Mouse (Mus musculus) kidney, postnatal 0 days (tissue): ENCODE measurements around the gene Gm21962. TPM values are rescaled to one million over a fixed set of nuclear protein-coding genes. Genes with fewer than 3 reads are reported as not detected.

Experiments used
- ATAC-seq: fragments of 200-750 bp; cut with Nextera tagmentation; replicated peaks from 2 replicates; pipeline ENCODE4 v1.8.0; 2017; ENCODE audit warnings: low read depth, moderate number of reproducible peaks, moderate TSS enrichment, moderate library complexity; ENCODE audit not compliant: low FRiP score
- DNase-seq: peaks from one replicate; pipeline ENCODE4 v3.0.0-alpha.2; 2016; ENCODE audit warnings: low spot score
- H3K27ac ChIP-seq: fragments of 300-500 bp; sonication (generic); 2 replicates; pipeline ENCODE4 v1.5.1; 2014; ENCODE audit warnings: mild to moderate bottlenecking
- H3K27me3 ChIP-seq: fragments of 300-500 bp; sonication (generic); 2 replicates; pipeline ENCODE4 v1.6.1; 2014; ENCODE audit warnings: low read length, mixed read lengths; ENCODE audit not compliant: insufficient read depth
- H3K36me3 ChIP-seq: fragments of 300-500 bp; sonication (generic); 2 replicates; pipeline ENCODE4 v1.6.1; 2014; ENCODE audit warnings: low read length, mixed read lengths; ENCODE audit not compliant: insufficient read depth
- H3K4me1 ChIP-seq: fragments of 300-500 bp; sonication (generic); replicated peaks from 2 replicates; pipeline ENCODE4 v1.6.1; 2014; ENCODE audit warnings: antibody characterized with exemption, low read length, mixed read lengths; ENCODE audit not compliant: insufficient read depth
- H3K4me2 ChIP-seq: fragments of 300-500 bp; sonication (generic); 2 replicates; pipeline ENCODE4 v1.6.1; 2014; ENCODE audit warnings: mild to moderate bottlenecking, low read length, moderate library complexity, mixed read lengths
- H3K4me3 ChIP-seq: fragments of 300-500 bp; sonication (generic); replicated peaks from 2 replicates; pipeline ENCODE4 v1.5.1; 2014; ENCODE audit warnings: low read depth, low read length
- H3K9ac ChIP-seq: fragments of 300-500 bp; sonication (generic); 2 replicates; pipeline ENCODE4 v1.6.1; 2014; ENCODE audit warnings: low read depth, low read length
- H3K9me3 ChIP-seq: fragments of 300-500 bp; sonication (generic); replicated peaks from 2 replicates; pipeline ENCODE4 v1.6.1; 2016; ENCODE audit warnings: low read length, inconsistent platforms, mixed read lengths
- CTCF ChIP-seq: IDR thresholded peaks from 2 replicates; pipeline ENCODE4 v1.5.1; 2016; ENCODE audit warnings: antibody characterized with exemption, low read depth, mild to moderate bottlenecking, moderate library complexity
- WGBS: fragments of 180-500 bp; shearing (Covaris S2); extraction: QIAGEN DNeasy Blood & Tissue Kit; methylation state at CpG from one replicate; pipeline ENCODE4 v1.1.7; 2014; 5-methylcytosine and 5-hydroxymethylcytosine counted together
- polyA plus RNA-seq: library from polyadenylated mRNA; unstranded; fragments of >200 nt; fragmentation: Nextera tagmentation; extraction: Ambion mirVana; gene quantifications from 2 replicates; pipeline ENCODE4 v1.2.1, GENCODE M21; 2015

Gene Gm21962
- polyA plus RNA-seq, 1 experiment from 2014 or later = not detected

- no peak for TF ChIP-seq CTCF
- ATAC-seq (no peak), DNase-seq (no peak)
- Histone ChIP-seq H3K4me1 (no peaks in the 10 kb centered on the region), H3K36me3 (no peaks in the 10 kb centered on the region), H3K27ac (no peak overlapping the region), H3K4me2 (no peak overlapping the region), H3K9me3 (no peaks in the 10 kb centered on the region), H3K4me3 (no peak overlapping the region), H3K9ac (no peak overlapping the region), H3K27me3 (no peaks in the 10 kb centered on the region)
- 88% methylated on average over 4 of the region's 4 CpGs for WGBS
Observed at GRCm38 (mm10) chr3:137636571-137636970, 34.8 kb upstream of the Gm21962 start.

- Histone ChIP-seq H3K9me3 (no peaks in the 10 kb centered on the region), H3K4me3 (no peak overlapping the region), H3K4me2 (no peak overlapping the region), H3K36me3 (no peaks in the 10 kb centered on the region), H3K4me1 (no peaks in the 10 kb centered on the region), H3K9ac (no peak overlapping the region), H3K27me3 (no peaks in the 10 kb centered on the region), H3K27ac (no peak overlapping the region)
- DNase-seq = no peak
- no peak for TF ChIP-seq CTCF
- 84% methylated on average over 5 of the region's 5 CpGs for WGBS
- ATAC-seq = no peak
Observed at GRCm38 (mm10) chr3:137641238-137641637, 30.1 kb upstream of the Gm21962 start.

- Histone ChIP-seq H3K4me2 (no peak overlapping the region), H3K36me3 (no peaks in the 10 kb centered on the region), H3K4me1 (no peaks in the 10 kb centered on the region), H3K27me3 (no peaks in the 10 kb centered on the region), H3K27ac (no peak overlapping the region), H3K4me3 (no peak overlapping the region), H3K9me3 (no peaks in the 10 kb centered on the region), H3K9ac (no peak overlapping the region)
- TF ChIP-seq CTCF = no peak
- WGBS = 32% methylated on average over 8 of the region's 8 CpGs
- no peak for ATAC-seq
- DNase-seq = no peak
Observed at GRCm38 (mm10) chr3:137642137-137642536, 29.2 kb upstream of the Gm21962 start.

GRCm38 (mm10) chr3:137642568-137642967 lies 28.8 kb upstream of the Gm21962 start:
- H3K27ac ChIP-seq = no peak overlapping the region
- no peak overlapping the region for H3K9ac ChIP-seq
- ATAC-seq (no peak), DNase-seq (no peak)
- no peaks in the 10 kb centered on the region for H3K27me3 ChIP-seq
- TF ChIP-seq CTCF = no peak
- no peak overlapping the region for H3K4me3 ChIP-seq
- H3K4me2 ChIP-seq = no peak overlapping the region
- 53% methylated on average over 3 of the region's 3 CpGs for WGBS
- no peaks in the 10 kb centered on the region for H3K36me3 ChIP-seq
- H3K9me3 ChIP-seq = no peaks in the 10 kb centered on the region
- no peaks in the 10 kb centered on the region for H3K4me1 ChIP-seq

GRCm38 (mm10) chr3:137644081-137644480 lies 27.2 kb upstream of the Gm21962 start:
- H3K36me3 ChIP-seq = no peaks in the 10 kb centered on the region
- no peak overlapping the region for H3K27ac ChIP-seq
- 95% methylated on average over 3 of the region's 3 CpGs for WGBS
- H3K4me1 ChIP-seq = no peaks in the 10 kb centered on the region
- no peak for TF ChIP-seq CTCF
- H3K4me3 ChIP-seq = no peak overlapping the region
- no peaks in the 10 kb centered on the region for H3K9me3 ChIP-seq
- H3K9ac ChIP-seq = no peak overlapping the region
- no peak for ATAC-seq
- no peaks in the 10 kb centered on the region for H3K27me3 ChIP-seq
- H3K4me2 ChIP-seq = no peak overlapping the region
- no peak for DNase-seq

GRCm38 (mm10) chr3:137644947-137645346 lies 26.4 kb upstream of the Gm21962 start:
- Histone ChIP-seq H3K27ac (no peak overlapping the region), H3K4me2 (no peak overlapping the region), H3K27me3 (no peaks in the 10 kb centered on the region), H3K36me3 (no peaks in the 10 kb centered on the region), H3K9ac (no peak overlapping the region), H3K4me3 (no peak overlapping the region), H3K4me1 (no peaks in the 10 kb centered on the region), H3K9me3 (no peaks in the 10 kb centered on the region)
- WGBS = 15% methylated on average over 6 of the region's 6 CpGs
- ATAC-seq (no peak), DNase-seq (peak; percentile 10)
- no peak for TF ChIP-seq CTCF

GRCm38 (mm10) chr3:137647427-137648100 lies 23.8 kb upstream of the Gm21962 start:
- WGBS = 48% methylated on average over 12 of the region's 12 CpGs

More at GRCm38 (mm10) chr3:137647427-137648100, 23.8 kb upstream of the Gm21962 start:
- Histone ChIP-seq H3K9me3 (no peaks in the 10 kb centered on the region), H3K4me3 (no peak overlapping the region), H3K4me1 (no peaks in the 10 kb centered on the region), H3K4me2 (no peak overlapping the region), H3K9ac (no peak overlapping the region), H3K27ac (no peak overlapping the region), H3K36me3 (no peaks in the 10 kb centered on the region), H3K27me3 (no peaks in the 10 kb centered on the region)
- no peak for TF ChIP-seq CTCF
- ATAC-seq = no peak
- DNase-seq = peak; percentile 41
